Mouse (Mus musculus) intestine, embryonic 14.5 days (tissue): Measurements from ENCODE around the gene Slc12a7. TPM values are rescaled to one million over a fixed set of nuclear protein-coding genes. Genes with fewer than 3 reads are reported as not detected.
A peak's percentile ranks its signal among the peaks of the same experiment; 100 is the strongest.

Experiments used
- ATAC-seq: fragments of 200-750 bp; cut with Nextera tagmentation; replicated peaks from 2 replicates; pipeline ENCODE4 v1.8.0; 2017; ENCODE audit warnings: low read depth, moderate number of reproducible peaks, moderate TSS enrichment, moderate library complexity; ENCODE audit not compliant: low FRiP score, low TSS enrichment
- DNase-seq: peaks from one replicate; pipeline ENCODE4 v3.0.0-alpha.2; 2018; ENCODE audit warnings: low spot score
- H3K27ac ChIP-seq: fragments of 300-500 bp; sonication (generic); 2 replicates; pipeline ENCODE4 v1.5.1; 2014; ENCODE audit warnings: low read depth, mild to moderate bottlenecking, control low read depth
- H3K27me3 ChIP-seq: fragments of 300-500 bp; sonication (generic); replicated peaks from 2 replicates; pipeline ENCODE4 v1.6.1; 2014; ENCODE audit warnings: low read length, control low read depth; ENCODE audit not compliant: control insufficient read depth, insufficient read depth
- H3K36me3 ChIP-seq: fragments of 300-500 bp; sonication (generic); 2 replicates; pipeline ENCODE4 v1.6.1; 2014; ENCODE audit warnings: low read length, control low read depth; ENCODE audit not compliant: control insufficient read depth, insufficient read depth
- H3K4me1 ChIP-seq: fragments of 300-500 bp; sonication (generic); replicated peaks from 2 replicates; pipeline ENCODE4 v1.6.1; 2014; ENCODE audit warnings: low read length, control low read depth, mixed read lengths; ENCODE audit not compliant: control insufficient read depth, insufficient read depth
- H3K4me2 ChIP-seq: fragments of 300-500 bp; sonication (generic); 2 replicates; pipeline ENCODE4 v1.6.1; 2014; ENCODE audit warnings: low read length
- H3K4me3 ChIP-seq: fragments of 300-500 bp; sonication (generic); 2 replicates; pipeline ENCODE4 v1.5.1; 2014; ENCODE audit warnings: low read depth, low read length, control low read depth, mixed read lengths
- H3K9ac ChIP-seq: fragments of 300-500 bp; sonication (generic); 2 replicates; pipeline ENCODE4 v1.6.1; 2014; ENCODE audit warnings: mild to moderate bottlenecking, low read length
- H3K9me3 ChIP-seq: fragments of 300-500 bp; sonication (generic); 2 replicates; pipeline ENCODE4 v1.6.1; 2016; ENCODE audit warnings: low read length, control low read depth; ENCODE audit not compliant: control insufficient read depth
- WGBS: fragments of 180-500 bp; shearing (Covaris S2); extraction: QIAGEN DNeasy Blood & Tissue Kit; methylation state at CpG from one replicate; pipeline ENCODE4 v1.1.7; 2014; 5-methylcytosine and 5-hydroxymethylcytosine counted together
- polyA plus RNA-seq: library from polyadenylated mRNA; unstranded; fragments of >200 nt; fragmentation: Nextera tagmentation; extraction: Ambion mirVana; gene quantifications from 2 replicates; pipeline ENCODE4 v1.2.1, GENCODE M21; 2014

Slc12a7 gene
- polyA plus RNA-seq, 1 experiment from 2014 or later = 32.8 TPM

- no peak for ATAC-seq
- no peak overlapping the region for H3K4me3 ChIP-seq
- WGBS = 89% methylated on average over 5 of the region's 5 CpGs
Observed at GRCm38 (mm10) chr13:73793171-73793570, 60.3 kb downstream of the Slc12a7 start.

GRCm38 (mm10) chr13:73799110-73799509 is 66.2 kb downstream of the Slc12a7 start:
- H3K36me3 ChIP-seq = peaks cover 85% of the 10 kb centered on the region
- no peak for ATAC-seq
- H3K27me3 ChIP-seq = no peaks in the 10 kb centered on the region
- H3K4me3 ChIP-seq = no peak overlapping the region
- no peaks in the 10 kb centered on the region for H3K9me3 ChIP-seq
- DNase-seq = no peak
- H3K9ac ChIP-seq = no peak overlapping the region
- H3K4me2 ChIP-seq = no peak overlapping the region
- H3K27ac ChIP-seq = no peak overlapping the region
- H3K4me1 ChIP-seq = no peaks in the 10 kb centered on the region
- 90% methylated on average over 5 of the region's 5 CpGs for WGBS

More at GRCm38 (mm10) chr13:73793171-73793570, 60.3 kb downstream of the Slc12a7 start:
- Histone ChIP-seq H3K4me1 (no peaks in the 10 kb centered on the region), H3K27me3 (no peaks in the 10 kb centered on the region), H3K36me3 (peaks cover 82% of the 10 kb centered on the region), H3K9ac (no peak overlapping the region), H3K27ac (no peak overlapping the region), H3K9me3 (no peaks in the 10 kb centered on the region), H3K4me2 (no peak overlapping the region)
- no peak for DNase-seq

DNA sequence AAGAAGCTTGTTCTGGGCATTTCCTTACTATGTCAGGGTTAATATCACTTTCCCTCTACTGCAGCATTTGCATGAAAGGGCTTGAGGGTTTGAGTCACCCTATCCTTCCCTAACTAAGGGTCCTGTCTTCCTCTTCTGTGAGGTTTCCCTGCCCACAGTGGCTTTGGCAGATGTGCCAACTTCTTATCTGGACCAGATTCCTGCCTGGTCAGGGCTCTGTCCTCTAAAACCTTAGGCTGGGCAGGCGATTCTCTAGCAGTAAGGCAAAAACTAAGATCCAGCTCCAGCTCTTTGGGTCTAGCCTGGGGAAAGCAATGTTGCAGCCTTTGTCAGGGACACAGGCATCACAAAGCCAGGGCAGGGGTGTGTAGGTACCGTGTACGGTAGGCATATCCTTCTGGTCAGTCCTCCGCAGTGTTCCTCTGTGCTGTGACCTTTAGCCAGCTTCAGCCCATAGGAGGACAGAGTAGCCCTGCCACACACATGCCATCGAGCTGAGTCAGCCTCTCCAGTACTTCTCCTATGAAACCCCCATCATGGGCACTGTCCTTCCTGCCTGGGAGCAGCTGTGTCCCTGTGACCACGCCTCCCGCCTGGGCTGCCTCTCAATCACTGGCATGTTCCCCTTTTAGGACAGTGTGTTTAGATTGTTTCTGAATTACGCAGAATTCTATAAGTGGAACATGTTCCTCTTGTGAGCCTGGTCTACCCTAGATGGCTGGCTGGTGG is 70.7 kb downstream of the Slc12a7 start:
- no peak overlapping the region for H3K4me2 ChIP-seq
- ATAC-seq (peak; percentile 36; the same call in 1 of the 2 replicates), DNase-seq (peak; percentile 55)
- H3K9ac ChIP-seq = no peak overlapping the region
- H3K4me1 ChIP-seq = no peaks in the 10 kb centered on the region
- WGBS = 78% methylated on average over 8 of the region's 8 CpGs
- H3K4me3 ChIP-seq = no peak overlapping the region
- no peak overlapping the region for H3K27ac ChIP-seq
- H3K9me3 ChIP-seq = no peaks in the 10 kb centered on the region
- peaks cover 76% of the 10 kb centered on the region for H3K36me3 ChIP-seq
- H3K27me3 ChIP-seq = no peaks in the 10 kb centered on the region

DNA sequence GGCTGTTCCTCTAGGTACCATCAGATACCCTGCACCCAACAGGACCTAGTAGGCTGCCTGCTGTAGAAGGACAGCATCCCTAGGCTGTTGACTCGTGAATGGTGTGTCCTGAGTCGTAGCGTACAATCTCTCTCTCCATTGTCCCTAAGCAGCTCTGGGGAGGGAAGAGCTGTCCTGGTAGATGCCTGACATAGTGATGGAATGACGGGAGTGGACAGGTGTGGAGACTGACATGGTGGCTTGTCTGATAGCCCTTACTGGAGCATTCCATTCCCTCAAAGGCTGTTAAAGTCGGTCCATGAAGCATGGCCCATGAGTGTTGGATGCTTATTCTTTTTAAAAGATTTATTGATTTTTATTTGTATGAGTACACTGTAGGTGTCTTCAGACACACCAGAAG is 72.0 kb downstream of the Slc12a7 start:
- Histone ChIP-seq H3K36me3 (peaks cover 76% of the 10 kb centered on the region), H3K27me3 (no peaks in the 10 kb centered on the region), H3K4me3 (no peak overlapping the region), H3K27ac (no peak overlapping the region), H3K4me2 (no peak overlapping the region), H3K9me3 (no peaks in the 10 kb centered on the region), H3K4me1 (no peaks in the 10 kb centered on the region), H3K9ac (no peak overlapping the region)
- ATAC-seq = no peak
- WGBS = 91% methylated on average over 5 of the region's 5 CpGs
- DNase-seq = no peak

DNA sequence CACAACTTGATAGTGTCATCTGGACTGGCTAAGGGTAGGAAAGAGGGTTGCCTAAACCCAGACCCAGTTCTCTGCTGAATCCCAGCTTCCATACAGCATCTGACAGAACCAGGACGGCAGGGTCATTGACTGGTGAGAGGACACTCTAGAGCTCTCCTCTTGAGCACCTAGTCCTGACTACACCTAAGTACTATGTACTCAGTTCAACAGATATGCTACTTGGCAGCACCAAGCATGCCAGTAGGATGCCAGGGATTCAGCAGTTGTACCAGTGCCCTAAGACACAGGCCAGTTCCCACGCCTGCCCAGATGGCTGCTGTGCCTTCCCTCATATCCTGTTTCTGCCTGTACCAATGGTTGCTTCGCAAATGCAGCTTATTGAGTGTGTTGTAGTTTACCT is 80.0 kb downstream of the Slc12a7 start:
- no peaks in the 10 kb centered on the region for H3K27me3 ChIP-seq
- H3K4me2 ChIP-seq = no peak overlapping the region
- no peaks in the 10 kb centered on the region for H3K9me3 ChIP-seq
- DNase-seq (no peak), ATAC-seq (no peak)
- H3K4me1 ChIP-seq = no peaks in the 10 kb centered on the region
- no peak overlapping the region for H3K9ac ChIP-seq
- peaks cover 86% of the 10 kb centered on the region for H3K36me3 ChIP-seq
- no peak overlapping the region for H3K4me3 ChIP-seq
- 94% methylated on average over 3 of the region's 3 CpGs for WGBS
- H3K27ac ChIP-seq = no peak overlapping the region

DNA sequence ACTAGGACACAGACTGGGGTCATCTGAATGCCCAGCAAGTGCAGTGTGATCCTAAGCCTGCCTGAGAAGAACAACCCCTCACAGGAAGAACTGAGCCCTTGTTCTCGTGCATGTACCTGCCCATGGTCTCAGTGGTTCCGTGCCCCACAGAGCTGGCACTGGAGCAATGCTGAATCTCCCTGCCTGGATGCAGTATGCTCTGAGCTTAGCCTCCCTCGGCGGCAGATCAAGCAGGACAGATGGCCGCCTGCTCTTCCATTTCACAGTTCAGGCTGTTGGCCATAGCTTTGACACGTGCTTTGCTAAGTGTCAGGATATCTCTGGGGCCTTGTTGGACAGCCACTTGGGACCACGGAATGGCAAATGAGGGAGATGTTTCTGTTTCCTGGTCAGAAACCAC is 81.3 kb downstream of the Slc12a7 start:
- no peak overlapping the region for H3K9ac ChIP-seq
- ATAC-seq (no peak), DNase-seq (no peak)
- H3K9me3 ChIP-seq = no peaks in the 10 kb centered on the region
- no peaks in the 10 kb centered on the region for H3K4me1 ChIP-seq
- no peaks in the 10 kb centered on the region for H3K27me3 ChIP-seq
- 93% methylated on average over 7 of the region's 7 CpGs for WGBS
- no peak overlapping the region for H3K4me3 ChIP-seq
- H3K36me3 ChIP-seq = peaks cover 74% of the 10 kb centered on the region
- H3K4me2 ChIP-seq = no peak overlapping the region
- no peak overlapping the region for H3K27ac ChIP-seq

- Histone ChIP-seq H3K27ac (no peak overlapping the region), H3K4me3 (no peak overlapping the region), H3K9me3 (no peaks in the 10 kb centered on the region), H3K9ac (no peak overlapping the region), H3K36me3 (peaks cover 52% of the 10 kb centered on the region), H3K4me2 (no peak overlapping the region), H3K4me1 (no peaks in the 10 kb centered on the region), H3K27me3 (no peaks in the 10 kb centered on the region)
- DNase-seq (no peak), ATAC-seq (no peak)
- 82% methylated on average over 6 of the region's 6 CpGs for WGBS
Observed at GRCm38 (mm10) chr13:73816338-73816737, 83.4 kb downstream of the Slc12a7 start.

DNA sequence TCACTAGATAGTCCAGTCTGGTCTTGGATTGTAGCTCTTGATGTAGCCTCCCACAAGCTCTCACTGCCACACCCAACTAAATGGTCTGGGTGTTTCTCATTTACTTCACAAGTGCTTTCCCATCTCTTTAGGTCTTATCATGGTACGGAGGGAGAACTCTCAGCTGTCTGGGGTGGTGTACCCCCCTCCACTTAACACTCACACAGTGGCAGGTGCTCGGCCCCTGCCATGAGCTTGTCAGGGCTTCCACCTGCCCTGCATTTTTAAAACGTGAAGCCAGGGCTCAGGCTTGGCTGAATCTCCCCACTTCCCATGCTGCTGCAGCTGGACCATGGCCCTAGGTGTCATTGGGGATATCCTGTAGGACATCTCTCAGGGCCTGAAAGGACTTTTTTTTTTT is 86.0 kb downstream of the Slc12a7 start:
- H3K4me3 ChIP-seq = no peak overlapping the region
- peaks cover 29% of the 10 kb centered on the region for H3K36me3 ChIP-seq
- no peak overlapping the region for H3K27ac ChIP-seq
- H3K4me2 ChIP-seq = no peak overlapping the region
- ATAC-seq = no peak
- H3K4me1 ChIP-seq = no peaks in the 10 kb centered on the region
- no peak overlapping the region for H3K9ac ChIP-seq
- no peaks in the 10 kb centered on the region for H3K9me3 ChIP-seq
- H3K27me3 ChIP-seq = no peaks in the 10 kb centered on the region
- 74% methylated on average over 3 of the region's 3 CpGs for WGBS
- DNase-seq = no peak

GRCm38 (mm10) chr13:73821251-73821650 is 88.4 kb downstream of the Slc12a7 start:
- no peak overlapping the region for H3K4me3 ChIP-seq
- H3K4me2 ChIP-seq = no peak overlapping the region
- H3K27me3 ChIP-seq = no peaks in the 10 kb centered on the region
- no peaks in the 10 kb centered on the region for H3K9me3 ChIP-seq
- H3K9ac ChIP-seq = no peak overlapping the region
- H3K27ac ChIP-seq = no peak overlapping the region
- DNase-seq (no peak), ATAC-seq (no peak)
- no peaks in the 10 kb centered on the region for H3K4me1 ChIP-seq
- peaks cover 6% of the 10 kb centered on the region for H3K36me3 ChIP-seq
- WGBS = 90% methylated on average over 7 of the region's 7 CpGs
